Mouse (Mus musculus): ENCODE data around the gene Chpf.
A peak's percentile ranks its signal among the peaks of the same experiment; 100 is the strongest.

Chpf gene

GRCm38 (mm10) chr1:75457710-75458024, 21.4 kb downstream of the Chpf start:
- DNase-seq: no peak

DNA sequence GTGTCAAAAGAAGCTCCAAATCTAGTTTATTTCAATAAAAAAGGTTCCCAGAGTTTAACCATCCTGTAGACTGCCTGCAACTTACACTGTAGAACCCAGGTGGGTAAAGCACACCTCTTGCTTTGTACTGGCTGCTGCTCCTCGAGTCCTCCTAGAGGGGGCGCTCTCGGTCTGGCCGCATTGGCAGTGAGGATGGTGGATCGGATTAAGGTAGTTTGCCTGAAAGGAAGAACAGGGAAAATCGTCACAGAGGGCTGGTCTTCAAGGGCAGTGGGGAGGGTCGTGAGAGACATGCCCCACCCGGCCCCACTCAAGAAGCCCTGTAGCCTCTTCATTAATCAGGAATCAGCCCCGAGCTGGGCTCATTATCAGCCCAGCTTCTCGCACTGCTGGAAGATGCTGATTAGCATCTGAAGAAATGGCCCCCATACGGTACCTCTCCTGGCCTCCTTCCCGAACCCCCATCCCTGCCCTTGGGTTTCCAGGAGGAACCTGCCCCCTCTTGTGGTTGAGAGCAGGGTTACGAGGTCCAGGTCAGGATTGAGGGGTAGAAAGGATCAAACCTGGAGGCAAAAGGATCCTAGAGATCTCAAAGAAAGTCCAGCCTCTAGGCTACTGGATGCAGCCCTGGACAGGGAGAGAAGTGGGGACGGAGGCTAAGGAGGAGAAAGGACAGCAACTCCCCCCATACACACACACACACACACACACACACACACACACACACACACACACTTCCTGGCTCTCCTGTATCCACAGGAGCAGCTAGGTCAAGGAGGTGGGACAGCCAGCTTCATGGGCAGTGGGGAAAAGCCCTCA, 22.2 kb downstream of the Chpf start:
- DNase-seq: no peak

- no peak for DNase-seq
Observed at GRCm38 (mm10) chr1:75455948-75456347, 23.2 kb downstream of the Chpf start.

DNA sequence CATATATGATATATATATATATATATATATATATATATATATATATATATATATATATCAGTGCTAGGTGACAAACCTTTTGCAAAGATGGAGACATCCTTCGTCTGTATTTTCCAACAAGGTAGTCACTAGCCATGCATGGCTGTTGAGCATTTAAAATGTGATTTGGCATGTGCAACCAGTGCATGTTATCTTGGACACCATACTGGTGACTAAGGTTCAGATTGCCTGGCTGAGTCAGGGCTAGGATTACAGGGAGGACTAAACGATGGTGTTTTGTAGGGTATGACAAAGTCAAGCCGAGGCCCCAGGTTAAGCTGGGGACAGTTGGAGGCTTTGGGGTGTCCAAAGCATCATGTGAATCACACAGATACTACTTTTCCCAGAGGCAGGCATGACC, 23.7 kb downstream of the Chpf start:
- DNase-seq: no peak

- no peak for DNase-seq
Observed at GRCm38 (mm10) chr1:75451900-75452299, 27.2 kb downstream of the Chpf start.

DNA sequence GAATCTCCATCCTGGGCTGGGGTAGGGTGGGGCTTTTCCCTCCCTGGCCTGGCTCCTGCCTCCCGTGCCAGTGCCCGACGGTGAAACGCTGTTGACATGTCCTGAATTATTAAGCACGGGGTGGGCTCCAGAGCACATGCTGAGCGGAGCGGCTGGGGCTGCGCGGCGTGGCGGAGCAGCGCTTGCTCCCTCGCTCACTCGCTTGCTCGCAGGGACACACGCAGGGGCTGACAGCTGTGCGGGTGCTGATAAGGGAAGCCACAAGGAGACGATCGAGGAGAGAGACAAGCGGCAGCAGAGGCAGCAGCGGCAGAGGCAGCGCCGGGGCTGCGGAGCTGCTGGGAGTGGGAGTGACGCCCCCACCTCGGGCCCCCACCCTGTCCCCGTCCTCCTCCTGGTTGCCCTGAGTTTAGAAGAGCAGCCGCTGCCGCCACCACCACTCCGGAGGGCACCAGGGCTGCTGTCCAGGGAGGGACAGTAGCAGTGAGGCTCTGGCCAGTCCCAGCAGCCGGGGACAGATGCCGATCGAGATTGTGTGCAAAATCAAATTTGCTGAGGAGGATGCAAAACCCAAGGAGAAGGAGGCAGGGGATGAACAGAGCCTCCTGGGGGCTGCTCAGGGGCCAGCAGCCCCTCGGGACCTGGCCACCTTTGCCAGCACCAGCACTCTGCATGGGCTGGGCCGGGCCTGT, 28.6 kb downstream of the Chpf start, which contains the start of gene Asic4:
Gene Asic4 (plus strand): TSS at position 123 of the 692 bp plus-strand sequence.
- no peak for DNase-seq

DNA sequence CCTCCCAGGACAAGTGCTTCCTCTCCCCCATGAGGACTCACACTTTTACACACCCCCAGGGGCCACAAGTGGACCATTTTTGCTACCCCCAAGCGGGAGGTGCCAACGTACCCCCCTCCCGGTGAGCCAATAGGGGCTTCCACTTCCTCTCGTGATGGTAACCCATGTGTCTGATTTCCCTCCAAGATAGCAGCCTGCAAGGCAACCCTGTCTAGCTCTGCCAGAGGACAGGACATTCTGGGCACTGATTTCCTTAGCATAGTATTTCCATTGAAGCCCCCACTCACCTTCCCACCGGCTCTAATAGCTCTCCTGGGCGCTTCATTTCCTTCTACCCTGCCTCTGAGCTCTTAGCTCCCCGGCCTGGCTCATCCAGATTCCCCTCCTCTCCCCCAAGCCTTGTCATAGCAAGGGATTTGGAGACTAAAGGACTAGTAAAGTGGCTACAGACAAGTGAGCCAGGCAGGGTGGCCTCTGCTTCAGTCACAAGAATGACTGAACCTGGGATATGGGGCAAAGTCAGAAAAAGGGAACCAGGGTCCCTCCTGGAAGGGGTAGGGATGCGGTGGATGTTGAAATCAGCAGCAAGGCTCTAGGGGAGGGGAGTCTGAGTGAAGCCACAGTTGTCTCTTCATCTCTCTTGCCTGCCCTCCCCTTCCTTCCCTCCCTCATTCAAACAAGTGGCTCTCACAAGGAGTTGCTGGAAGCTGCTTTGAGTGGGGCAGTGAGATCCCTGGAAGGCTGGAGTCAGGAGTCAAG, 29.6 kb downstream of the Chpf start:
- DNase-seq: no peak

DNA sequence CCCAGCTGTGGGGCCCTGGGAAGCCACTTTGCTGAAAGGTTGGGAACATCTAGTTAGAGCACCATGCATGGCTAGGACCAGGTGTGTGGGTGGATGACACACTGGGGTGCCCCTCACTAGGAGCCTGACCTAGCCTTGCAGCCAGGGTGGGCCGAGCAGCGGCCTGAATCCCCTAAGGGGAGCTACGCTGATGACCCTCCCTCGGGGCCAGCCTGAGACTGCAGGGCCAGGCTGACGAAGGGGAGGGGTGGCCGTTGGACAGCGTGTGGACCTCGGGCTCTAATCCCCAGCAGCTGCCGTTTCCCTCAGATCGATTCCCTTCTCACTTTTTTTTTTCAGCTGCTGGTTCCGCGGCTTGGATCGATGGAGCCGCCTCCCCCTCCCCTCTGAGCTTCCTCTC, 30.2 kb downstream of the Chpf start:
- no peak for DNase-seq

GRCm38 (mm10) chr1:75448052-75448431, 31.1 kb downstream of the Chpf start:
- no peak for DNase-seq

GRCm38 (mm10) chr1:75447265-75448051, 31.6 kb downstream of the Chpf start:
- peak; percentile 15 for DNase-seq

GRCm38 (mm10) chr1:75446656-75447055, 32.5 kb downstream of the Chpf start:
- DNase-seq: no peak

DNA sequence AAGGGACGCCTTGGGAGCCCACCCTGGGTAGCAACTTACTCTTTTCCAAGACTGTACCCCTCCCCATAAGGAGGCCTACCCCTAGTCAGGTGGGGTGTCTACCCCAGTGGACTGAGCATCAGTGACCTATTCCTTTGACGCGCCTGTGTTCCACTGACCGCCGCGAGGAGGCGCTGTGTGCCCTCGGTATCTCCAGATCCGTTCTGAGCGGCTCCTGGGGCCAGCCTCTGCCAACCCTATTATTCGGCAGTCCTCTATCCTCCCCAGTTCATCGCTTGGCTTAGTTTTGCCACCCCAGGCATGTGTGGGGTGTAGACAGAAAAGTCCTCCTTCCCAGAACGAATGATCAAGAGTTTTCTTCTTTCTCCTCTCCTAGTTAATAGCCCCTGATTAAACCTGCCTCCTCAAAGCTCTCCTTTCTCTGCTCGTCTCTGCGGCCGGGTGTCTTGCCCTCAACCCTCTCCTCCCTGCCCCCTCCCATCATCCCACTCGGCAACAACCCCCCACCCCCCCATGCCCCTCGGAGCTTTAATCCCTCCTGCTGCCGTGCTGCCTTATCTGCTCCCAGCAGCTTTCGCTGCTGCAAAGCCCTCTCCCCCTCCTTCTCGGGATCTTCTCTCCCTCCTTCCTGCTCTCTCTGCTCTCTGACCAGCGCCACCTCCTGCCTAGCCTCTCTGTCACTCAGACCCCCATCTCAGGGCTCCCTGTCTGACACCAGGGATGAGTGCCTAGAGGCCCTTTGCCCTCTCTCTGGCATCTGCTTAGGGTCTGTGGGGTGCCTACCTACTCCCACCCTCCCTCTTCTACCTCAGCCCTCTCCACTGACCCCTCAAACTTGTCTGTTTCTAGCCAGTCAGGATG, 33.1 kb downstream of the Chpf start:
- peak; percentile 82 for DNase-seq

DNA sequence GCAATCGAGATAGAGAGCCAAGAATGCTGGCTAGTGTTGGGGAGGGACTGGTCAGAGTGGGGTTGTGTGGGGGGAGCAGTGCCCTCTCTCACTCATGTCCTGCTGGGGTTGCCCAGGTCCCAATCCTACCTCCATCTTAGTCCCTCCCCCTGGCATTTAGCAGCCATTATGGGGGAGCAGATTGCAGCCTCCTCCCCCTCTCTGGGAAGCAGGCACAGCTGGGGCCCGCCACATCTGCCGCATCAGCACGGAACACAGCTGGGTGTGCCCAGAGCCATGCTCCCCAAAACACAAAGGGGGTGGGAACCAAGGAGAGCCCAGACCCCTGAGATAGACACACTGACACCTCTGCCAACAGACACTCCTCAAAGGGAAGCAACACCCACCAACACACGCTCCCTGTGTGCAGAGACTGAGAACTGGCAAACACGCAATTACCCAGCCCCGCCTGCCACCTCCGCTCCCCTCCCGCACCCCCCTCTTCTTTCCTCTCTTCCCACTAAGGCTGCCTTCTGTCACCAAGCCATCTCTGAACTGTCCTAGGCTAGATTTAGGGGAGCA, 33.9 kb downstream of the Chpf start:
- DNase-seq: no peak

DNA sequence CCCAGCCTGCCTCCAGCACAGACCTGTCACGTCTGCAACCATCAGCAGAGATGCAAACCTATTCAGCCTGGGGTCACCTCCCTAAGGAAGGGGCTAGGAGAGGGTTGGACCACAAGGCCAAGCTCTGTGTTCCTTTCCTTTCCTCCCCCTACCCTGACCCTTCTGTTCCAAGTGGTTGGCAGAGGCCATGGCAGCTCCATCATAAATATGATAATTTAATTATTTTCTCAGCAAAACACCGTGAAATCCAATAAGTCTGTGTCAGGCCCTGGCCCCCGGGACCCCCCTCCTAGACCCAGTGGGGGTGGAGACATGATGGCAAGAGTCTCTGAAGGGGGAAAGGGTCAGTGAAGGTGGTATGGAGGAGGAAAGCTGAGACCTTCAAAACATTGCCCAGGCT, 34.9 kb downstream of the Chpf start:
- DNase-seq: no peak

DNA sequence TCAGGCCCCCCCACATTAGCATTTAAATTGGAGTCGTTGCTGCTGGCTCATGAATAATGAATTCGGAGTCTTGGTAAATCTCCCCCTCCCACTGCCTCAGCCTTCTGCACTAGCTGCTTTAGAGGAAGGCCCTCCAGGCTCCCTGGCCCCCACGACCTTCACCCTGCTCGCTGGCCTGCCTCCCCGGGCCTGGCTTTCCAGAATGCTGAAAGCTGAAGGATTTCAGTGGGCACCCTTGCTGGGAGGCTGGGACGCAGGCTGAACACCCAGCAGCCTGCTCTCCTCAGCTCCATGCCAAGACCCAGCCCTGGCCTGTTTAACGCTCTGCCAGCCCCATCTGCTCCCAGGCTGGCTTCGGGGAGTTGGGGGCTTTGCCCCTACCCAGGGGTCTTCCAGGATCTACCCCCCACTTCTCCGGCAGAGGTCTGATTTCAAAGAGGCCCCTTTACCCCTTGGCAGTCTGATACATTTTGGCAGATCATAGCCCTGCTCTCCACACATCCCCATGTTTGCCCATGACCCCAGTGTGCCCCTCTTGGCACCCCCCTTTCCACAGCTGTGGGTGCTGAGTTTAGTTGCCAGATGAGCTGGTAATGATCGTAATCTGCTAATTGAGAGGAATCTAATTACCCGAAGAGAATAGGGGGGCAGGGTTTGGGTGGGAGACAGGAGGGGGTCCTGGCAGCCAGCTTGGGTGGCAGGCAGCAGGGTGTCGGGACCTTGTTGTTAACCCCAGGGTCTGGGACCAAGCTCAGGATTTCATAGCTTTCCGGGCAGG, 35.7 kb downstream of the Chpf start:
- no peak for DNase-seq

DNA sequence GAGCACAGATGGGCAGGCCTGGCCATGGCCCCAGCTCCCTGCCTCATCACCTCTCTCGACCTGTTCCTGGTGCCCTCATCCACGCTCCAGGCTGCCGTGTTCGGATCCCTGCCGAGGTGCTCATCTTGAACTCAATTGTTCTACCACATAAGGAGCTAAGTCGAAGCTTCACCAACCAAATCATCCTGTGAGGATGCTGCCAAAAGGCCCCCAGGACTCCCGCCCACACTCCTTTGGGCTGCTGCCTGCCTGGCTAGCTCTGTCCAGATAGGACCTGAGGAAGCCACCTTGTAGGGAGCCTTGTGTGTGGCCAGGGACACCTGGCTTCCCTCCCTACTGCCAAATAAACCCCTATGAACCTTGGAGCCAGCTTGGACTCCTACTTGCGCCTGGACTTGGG, 36.3 kb downstream of the Chpf start:
- DNase-seq: no peak

DNA sequence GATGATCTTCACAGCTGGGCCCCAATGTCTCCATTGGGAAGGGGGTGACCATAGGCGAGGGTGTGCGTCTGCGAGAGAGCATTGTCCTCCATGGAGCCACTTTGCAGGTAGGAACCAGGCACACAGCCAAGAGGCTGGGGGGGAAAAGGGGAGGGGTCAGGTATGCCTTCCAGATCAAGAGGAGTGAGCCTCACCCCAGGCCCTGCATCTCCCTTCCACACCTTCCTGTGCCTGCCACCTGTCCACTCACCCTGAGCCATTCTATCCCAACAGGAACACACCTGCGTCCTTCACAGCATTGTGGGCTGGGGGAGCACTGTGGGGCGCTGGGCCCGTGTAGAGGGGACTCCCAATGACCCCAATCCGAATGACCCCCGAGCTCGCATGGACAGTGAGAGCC, 36.9 kb downstream of the Chpf start:
- DNase-seq: no peak

DNA sequence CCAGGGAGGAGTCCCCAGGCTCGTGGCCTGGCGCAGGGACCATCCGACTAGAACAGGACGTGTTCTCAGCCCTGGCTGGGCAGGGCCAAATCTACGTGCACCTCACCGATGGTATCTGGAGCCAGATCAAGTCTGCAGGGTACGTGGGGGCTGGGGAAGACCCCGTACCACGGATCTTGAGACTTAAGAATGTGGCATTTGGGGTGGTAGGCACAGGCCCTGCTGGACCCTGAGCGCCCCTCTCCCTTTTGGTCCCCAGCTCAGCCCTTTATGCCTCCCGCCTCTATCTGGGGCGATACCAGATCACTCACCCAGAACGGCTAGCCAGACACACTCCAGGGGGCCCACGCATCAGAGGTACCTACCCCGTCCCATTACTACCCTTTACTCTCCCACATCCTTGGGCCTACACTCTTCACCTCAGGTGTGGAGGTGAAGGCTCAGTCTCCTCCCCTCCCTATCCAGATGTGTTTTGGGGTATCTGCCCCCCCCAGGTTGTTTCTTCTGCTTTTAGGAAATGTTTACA, 37.6 kb downstream of the Chpf start:
- DNase-seq: no peak

DNA sequence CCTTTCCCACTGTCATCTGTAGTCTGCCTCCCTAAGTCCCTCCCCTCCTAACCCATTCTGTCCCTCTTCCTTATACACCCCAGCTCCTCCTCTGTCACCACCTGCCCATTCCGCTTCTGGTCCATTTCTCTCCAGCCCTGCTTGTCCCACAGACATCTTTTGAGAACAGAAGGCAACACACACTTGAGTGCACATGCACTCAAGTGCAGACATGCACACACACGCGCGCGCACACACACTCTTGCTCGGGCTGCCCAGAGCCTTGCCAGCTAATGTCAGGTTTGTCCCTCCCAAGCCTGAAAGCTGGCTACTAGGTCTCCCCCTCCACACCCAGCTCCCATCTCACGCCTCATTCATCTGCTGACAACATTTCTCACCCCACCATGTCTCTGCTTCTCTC, 38.4 kb downstream of the Chpf start:
- DNase-seq: no peak

DNA sequence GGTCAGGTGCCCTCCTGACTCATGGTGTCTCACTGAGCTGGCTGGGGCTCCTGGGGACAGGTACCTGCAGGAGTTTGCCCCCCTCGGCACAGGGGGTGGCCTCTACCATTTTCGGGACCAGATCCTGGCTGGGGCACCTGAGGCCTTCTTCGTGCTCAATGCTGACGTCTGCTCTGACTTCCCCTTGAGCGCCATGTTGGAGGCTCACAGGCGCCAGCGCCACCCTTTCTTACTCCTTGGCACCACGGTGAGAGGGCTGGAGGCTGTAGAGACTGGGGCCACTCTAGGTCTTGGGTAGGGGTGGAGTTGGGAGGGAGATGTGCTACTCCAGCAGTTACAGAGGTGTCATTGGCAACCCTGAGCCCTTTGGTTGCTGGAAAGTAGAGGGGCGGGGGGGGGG, 40.3 kb downstream of the Chpf start:
- no peak for DNase-seq
